Mouse (Mus musculus) stomach, postnatal 0 days (tissue): ENCODE measurements around the gene Ccdc151. TPM values are rescaled to one million over a fixed set of nuclear protein-coding genes. Genes with fewer than 3 reads are reported as not detected.

Experiments used
- ATAC-seq: fragments of 200-750 bp; cut with Nextera tagmentation; 2 replicates; pipeline ENCODE4 v1.8.0; 2017; ENCODE audit not compliant: low FRiP score, low TSS enrichment
- DNase-seq: peaks from one replicate; pipeline ENCODE4 v3.0.0-alpha.2; 2016; ENCODE audit warnings: low spot score
- H3K27ac ChIP-seq: fragments of 300-500 bp; sonication (generic); replicated peaks from 2 replicates; pipeline ENCODE4 v1.5.1; 2014; ENCODE audit warnings: mild to moderate bottlenecking, control low read depth
- H3K27me3 ChIP-seq: fragments of 300-500 bp; sonication (generic); 2 replicates; pipeline ENCODE4 v1.6.1; 2014; ENCODE audit warnings: low read length; ENCODE audit not compliant: control insufficient read depth, insufficient read depth
- H3K36me3 ChIP-seq: fragments of 300-500 bp; sonication (generic); 2 replicates; pipeline ENCODE4 v1.6.1; 2014; ENCODE audit warnings: low read length, mixed read lengths; ENCODE audit not compliant: control insufficient read depth, insufficient read depth
- H3K4me1 ChIP-seq: fragments of 300-500 bp; sonication (generic); replicated peaks from 2 replicates; pipeline ENCODE4 v1.6.1; 2014; ENCODE audit warnings: antibody characterized with exemption; ENCODE audit not compliant: control insufficient read depth, insufficient read depth
- H3K4me2 ChIP-seq: fragments of 300-500 bp; sonication (generic); replicated peaks from 2 replicates; pipeline ENCODE4 v1.6.1; 2014; ENCODE audit warnings: low read depth, mild to moderate bottlenecking, control low read depth, moderate library complexity
- H3K4me3 ChIP-seq: fragments of 300-500 bp; sonication (generic); 2 replicates; pipeline ENCODE4 v1.5.1; 2014; ENCODE audit warnings: low read depth, low read length, control low read depth
- H3K9ac ChIP-seq: fragments of 300-500 bp; sonication (generic); 2 replicates; pipeline ENCODE4 v1.6.1; 2014; ENCODE audit warnings: mild to moderate bottlenecking, low read length, control low read depth, mixed read lengths
- H3K9me3 ChIP-seq: fragments of 300-500 bp; sonication (generic); 2 replicates; pipeline ENCODE4 v1.6.1; 2016; ENCODE audit warnings: low read length; ENCODE audit not compliant: control insufficient read depth
- CTCF ChIP-seq: IDR thresholded peaks from 2 replicates; pipeline ENCODE4 v1.5.1; 2016; ENCODE audit warnings: antibody characterized with exemption, low read depth, mild to moderate bottlenecking, moderate library complexity
- EP300 ChIP-seq: optimal IDR thresholded peaks from 2 replicates; pipeline ENCODE3; 2016; ENCODE audit warnings: antibody characterized with exemption
- WGBS: fragments of 180-500 bp; shearing (Covaris S2); extraction: QIAGEN DNeasy Blood & Tissue Kit; methylation state at CpG from one replicate; pipeline ENCODE4 v1.1.7; 2014; 5-methylcytosine and 5-hydroxymethylcytosine counted together
- polyA plus RNA-seq: library from polyadenylated mRNA; unstranded; fragments of >200 nt; fragmentation: Nextera tagmentation; extraction: Ambion mirVana; gene quantifications from 2 replicates; pipeline ENCODE4 v1.2.1, GENCODE M21; 2015

Ccdc151 gene
- polyA plus RNA-seq, 1 experiment from 2014 or later, result 0.07 TPM

GRCm38 (mm10) chr9:21943638-21944037, 58.8 kb downstream of the Ccdc151 start:
- Histone ChIP-seq H3K27me3 (no peaks in the 10 kb centered on the region), H3K27ac (no peak overlapping the region), H3K4me1 (no peaks in the 10 kb centered on the region), H3K9ac (no peak overlapping the region), H3K36me3 (no peaks in the 10 kb centered on the region), H3K4me3 (no peak overlapping the region), H3K4me2 (no peak overlapping the region), H3K9me3 (no peaks in the 10 kb centered on the region)
- TF ChIP-seq CTCF, result no peak
- no peak for TF ChIP-seq EP300
- DNase-seq (no peak), ATAC-seq (no peak)
- 43% methylated on average over 12 of the region's 12 CpGs for WGBS

GRCm38 (mm10) chr9:21943046-21943445, 59.4 kb downstream of the Ccdc151 start:
- Histone ChIP-seq H3K4me1 (no peaks in the 10 kb centered on the region), H3K36me3 (no peaks in the 10 kb centered on the region), H3K27ac (no peak overlapping the region), H3K9ac (no peak overlapping the region), H3K4me3 (no peak overlapping the region), H3K9me3 (no peaks in the 10 kb centered on the region), H3K4me2 (no peak overlapping the region), H3K27me3 (no peaks in the 10 kb centered on the region)
- no peak for TF ChIP-seq CTCF
- TF ChIP-seq EP300, result no peak
- DNase-seq, result no peak
- 67% methylated on average over 11 of the region's 12 CpGs for WGBS
- ATAC-seq, result no peak

Other genes with a start within 250 kb of the Ccdc151 start
- 29.2 and 31.2 TPM in 2 replicates for gene Spc24, start 242.3 kb downstream of the Ccdc151 start, polyA plus RNA-seq
- 7.3 and 7.5 TPM in 2 replicates for gene Kank2, start 203.9 kb downstream of the Ccdc151 start, polyA plus RNA-seq
- gene Angptl8, start 167.1 kb downstream of the Ccdc151 start, polyA plus RNA-seq, result 2.1 and 2.2 TPM in 2 replicates
- gene Dock6, start 150.0 kb downstream of the Ccdc151 start, polyA plus RNA-seq, result 13.5 and 14.1 TPM in 2 replicates
- gene Rab3d, start 84.4 kb downstream of the Ccdc151 start, polyA plus RNA-seq, result 130 and 137 TPM in 2 replicates
- gene Ccdc159, start 75.2 kb downstream of the Ccdc151 start, polyA plus RNA-seq, result 1.1 and 1.9 TPM in 2 replicates
- gene Tmem205, start 75.1 kb downstream of the Ccdc151 start, polyA plus RNA-seq, result 95.0 and 95.7 TPM in 2 replicates
- gene Plppr2, start 65.6 kb downstream of the Ccdc151 start, polyA plus RNA-seq, result 2.7 and 4.1 TPM in 2 replicates
- 4.2 and 5.4 TPM in 2 replicates for gene Swsap1, start 46.9 kb downstream of the Ccdc151 start, polyA plus RNA-seq
- 2.8 and 3.4 TPM in 2 replicates for gene Epor, start 39.1 kb downstream of the Ccdc151 start, polyA plus RNA-seq
- 2.7 and 2.9 TPM in 2 replicates for gene Rgl3, start 13.2 kb downstream of the Ccdc151 start, polyA plus RNA-seq
- 45.0 and 48.4 TPM in 2 replicates for gene Prkcsh, start 172 bp upstream of the Ccdc151 start, polyA plus RNA-seq
- gene Elavl3, start 49.4 kb upstream of the Ccdc151 start, polyA plus RNA-seq, result 0.73 and 1.1 TPM in 2 replicates
- gene Gm49318, start 68.6 kb upstream of the Ccdc151 start, polyA plus RNA-seq, result not detected in 2 replicates
- 4.4 and 5.5 TPM in 2 replicates for gene Zfp653, start 68.7 kb upstream of the Ccdc151 start, polyA plus RNA-seq
- gene Ecsit, start 82.8 kb upstream of the Ccdc151 start, polyA plus RNA-seq, result 31.7 and 33.1 TPM in 2 replicates
- gene Cnn1, start 96.6 kb upstream of the Ccdc151 start, polyA plus RNA-seq, result 851 and 1,082 TPM in 2 replicates
- 119 TPM in 2 replicates for gene Elof1, start 114.5 kb upstream of the Ccdc151 start, polyA plus RNA-seq
- 41.5 and 42.9 TPM in 2 replicates for gene Acp5, start 133.1 kb upstream of the Ccdc151 start, polyA plus RNA-seq
- 99.2 and 106 TPM in 2 replicates for gene Pigyl, start 154.2 kb upstream of the Ccdc151 start, polyA plus RNA-seq
- 0.47 and 0.61 TPM in 2 replicates for gene Zfp872, start 185.5 kb upstream of the Ccdc151 start, polyA plus RNA-seq
- gene Zfp809, start 223.1 kb upstream of the Ccdc151 start, polyA plus RNA-seq, result 12.2 and 12.9 TPM in 2 replicates